Mouse (Mus musculus) fibroblast of lung, adult 2 months (primary cell): ENCODE measurements around the gene Chd9.

Experiments
- DNase-seq: peaks from one replicate; pipeline ENCODE4 v3.0.0-alpha.2; 2011; ENCODE audit warnings: low read depth

Gene Chd9

GRCm38 (mm10) chr8:90976960-90977371 lies 148.8 kb downstream of the Chd9 start:
- no peak for DNase-seq

GRCm38 (mm10) chr8:90978720-90979119 lies 150.6 kb downstream of the Chd9 start:
- DNase-seq = no peak

GRCm38 (mm10) chr8:90979295-90979694 lies 151.1 kb downstream of the Chd9 start:
- DNase-seq = no peak

- DNase-seq = no peak
Observed at GRCm38 (mm10) chr8:90982087-90982486, 153.9 kb downstream of the Chd9 start.

- DNase-seq = peak; percentile 33
Observed at GRCm38 (mm10) chr8:91019726-91020125, 191.6 kb downstream of the Chd9 start.

- DNase-seq = no peak
Observed at GRCm38 (mm10) chr8:91034417-91034816, 206.3 kb downstream of the Chd9 start.

GRCm38 (mm10) chr8:91036905-91037304 lies 208.8 kb downstream of the Chd9 start:
- no peak for DNase-seq

GRCm38 (mm10) chr8:91038637-91039036 lies 210.5 kb downstream of the Chd9 start:
- DNase-seq = no peak

- DNase-seq = no peak
Observed at GRCm38 (mm10) chr8:91046370-91046769, 218.2 kb downstream of the Chd9 start.

- DNase-seq = no peak
Observed at GRCm38 (mm10) chr8:91051037-91051436, 222.9 kb downstream of the Chd9 start.

- DNase-seq = no peak
Observed at GRCm38 (mm10) chr8:91054418-91054817, 226.3 kb downstream of the Chd9 start.

GRCm38 (mm10) chr8:91056848-91057247 lies 228.7 kb downstream of the Chd9 start:
- no peak for DNase-seq

GRCm38 (mm10) chr8:91059086-91059578 lies 231.0 kb downstream of the Chd9 start:
- DNase-seq = peak; percentile 17

- peak; percentile 18 for DNase-seq
Observed at GRCm38 (mm10) chr8:91059884-91060510, 231.8 kb downstream of the Chd9 start.

GRCm38 (mm10) chr8:91060555-91061471 lies 232.7 kb downstream of the Chd9 start:
- no peak for DNase-seq

GRCm38 (mm10) chr8:91065179-91065578 lies 237.0 kb downstream of the Chd9 start:
- peak; percentile 64 for DNase-seq

- DNase-seq = no peak
Observed at GRCm38 (mm10) chr8:91069407-91069806, 241.3 kb downstream of the Chd9 start.

- DNase-seq = peak; percentile 88
Observed at GRCm38 (mm10) chr8:91069834-91070233, 241.7 kb downstream of the Chd9 start, which contains the start of gene Rbl2. TSS of gene Rbl2 (plus strand) at chr8:91070057.

GRCm38 (mm10) chr8:91070275-91070859 lies 242.2 kb downstream of the Chd9 start:
- peak; percentile 85 for DNase-seq

- no peak for DNase-seq
Observed at GRCm38 (mm10) chr8:91077077-91077867, 249.1 kb downstream of the Chd9 start.

- DNase-seq = no peak
Observed at GRCm38 (mm10) chr8:91079678-91080077, 251.5 kb downstream of the Chd9 start.

GRCm38 (mm10) chr8:91081911-91082310 lies 253.8 kb downstream of the Chd9 start:
- no peak for DNase-seq
